ENCODE assay signal across 18 mouse cellular contexts in the genomic region with DNA sequence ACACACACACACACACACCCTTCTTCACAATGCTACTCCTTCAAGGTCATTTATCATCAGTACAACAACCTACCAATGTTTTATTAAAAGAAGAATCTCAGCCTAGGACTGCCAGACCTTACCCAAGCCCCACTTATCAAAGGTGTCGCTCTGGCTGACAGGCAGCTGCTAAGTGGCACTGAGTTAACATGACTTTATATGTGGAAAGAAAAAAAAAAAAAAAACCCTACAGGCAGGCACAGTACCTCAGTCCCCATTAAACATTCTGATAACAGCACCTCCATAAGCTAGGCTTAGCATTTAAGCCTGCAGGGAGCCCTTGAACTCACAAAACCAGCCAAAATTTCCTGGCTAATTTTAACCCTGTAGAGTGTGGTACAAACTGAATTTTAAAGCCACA. TPM values are rescaled to one million over a fixed set of nuclear protein-coding genes. Genes with fewer than 3 reads are reported as not detected.
DNase-seq lines count a peak whose midpoint lies in the region; ATAC-seq and TF ChIP-seq lines count a peak whose summit lies in the region.
"Had no signal": no experiment of that assay in that cellular context is flagged by ENCODE, and none has a peak within 500 bp of the region (broad histone marks: within the 10 kb centered on the region; RNA-seq: fewer than 3 reads in every experiment).

No protein-coding gene starts in this region.

- no peak for TF ChIP-seq CTCF in brain, embryonic 14.5 days (IDR thresholded peaks at IDR 0.05; ENCODE audit: borderline replicate concordance, extremely low read depth, insufficient read depth, insufficient read length)
- no peak for TF ChIP-seq CTCF in cortical plate, adult 2 months (IDR thresholded peaks at IDR 0.05; ENCODE audit: extremely low read depth, insufficient read depth, low read length)
- no peak for TF ChIP-seq CTCF in hindbrain, postnatal 0 days (IDR thresholded peaks at IDR 0.05; ENCODE audit: low read depth)

- H3K4me2 ChIP-seq in hindbrain, embryonic 13.5 days = peak overlapping the region; percentile 95
- H3K4me2 ChIP-seq in hindbrain, postnatal 0 days (ENCODE audit: low read depth, low read length) = peak overlapping the region; percentile 67
- H3K4me2 ChIP-seq: liver, embryonic 13.5 days had no signal

- no peak overlapping the region for H3K27ac ChIP-seq in hindbrain, embryonic 13.5 days
- H3K27ac ChIP-seq in hindbrain, embryonic 10.5 days = no peak overlapping the region
- H3K27ac ChIP-seq in cortical plate, adult 2 months (ENCODE audit: insufficient read depth, low read length) = no peak overlapping the region
- H3K27ac ChIP-seq in hindbrain, postnatal 0 days = no peak overlapping the region
- H3K27ac ChIP-seq: limb, embryonic 10.5 days; liver, embryonic 13.5 days had no signal

- H3K4me3 ChIP-seq in hindbrain, embryonic 13.5 days = peak overlapping the region; percentile 82
- no peak overlapping the region for H3K4me3 ChIP-seq in hindbrain, embryonic 10.5 days
- H3K4me3 ChIP-seq in cortical plate, adult 2 months (ENCODE audit: insufficient read depth, low read length) = peak overlapping the region; percentile 99
- H3K4me3 ChIP-seq in hindbrain, postnatal 0 days (ENCODE audit: low read length) = peak overlapping the region; percentile 69
- H3K4me3 ChIP-seq: limb, embryonic 10.5 days; liver, embryonic 13.5 days; megakaryocyte, embryonic 14.5 days had no signal

- 52% methylated on average over 1 of the region's 1 CpGs for WGBS in hindbrain, embryonic 13.5 days
- WGBS in hindbrain, embryonic 10.5 days = 56% methylated on average over 1 of the region's 1 CpGs
- WGBS in hindbrain, postnatal 0 days = 48% methylated on average over 1 of the region's 1 CpGs

- no peaks in the 10 kb centered on the region for H3K36me3 ChIP-seq in hindbrain, embryonic 13.5 days
- no peaks in the 10 kb centered on the region for H3K36me3 ChIP-seq in hindbrain, embryonic 10.5 days
- H3K36me3 ChIP-seq in hindbrain, postnatal 0 days (ENCODE audit: insufficient read depth, low read length) = no peaks in the 10 kb centered on the region
- H3K36me3 ChIP-seq: limb, embryonic 10.5 days; liver, embryonic 13.5 days had no signal

- TF ChIP-seq POLR2A in brain, embryonic 14.5 days (IDR thresholded peaks at IDR 0.05; ENCODE audit: borderline replicate concordance, extremely low read depth, insufficient read depth, insufficient read length, poor library complexity, severe bottlenecking) = no peak
- no peak for TF ChIP-seq POLR2A in cortical plate, adult 2 months (IDR thresholded peaks at IDR 0.05; ENCODE audit: extremely low read depth, insufficient read depth, low read length)

- peaks cover 35% of the 10 kb centered on the region for H3K4me1 ChIP-seq in hindbrain, embryonic 13.5 days (replicated peaks)
- H3K4me1 ChIP-seq in hindbrain, embryonic 10.5 days (replicated peaks) = peaks cover 27% of the 10 kb centered on the region
- H3K4me1 ChIP-seq in cortical plate, adult 2 months (ENCODE audit: control insufficient read depth, insufficient read depth, low read length) = peaks cover 2% of the 10 kb centered on the region
- H3K4me1 ChIP-seq in hindbrain, postnatal 0 days (ENCODE audit: insufficient read depth, low read length) = peaks cover 2% of the 10 kb centered on the region; the same call in 1 of the 2 replicates

- H3K9me3 ChIP-seq in hindbrain, embryonic 13.5 days = no peaks in the 10 kb centered on the region
- no peaks in the 10 kb centered on the region for H3K9me3 ChIP-seq in hindbrain, embryonic 10.5 days
- no peaks in the 10 kb centered on the region for H3K9me3 ChIP-seq in hindbrain, postnatal 0 days (ENCODE audit: low read length)
- H3K9me3 ChIP-seq: limb, embryonic 10.5 days; liver, embryonic 13.5 days; megakaryocyte, embryonic 14.5 days had no signal

- intact Hi-C loops in left cerebral cortex, postnatal 36 days (cut with DNase I) = no loop called here

- no peak for DNase-seq in hindbrain, embryonic 10.5 days (ENCODE audit: low spot score)
- DNase-seq in brain, embryonic 14.5 days (ENCODE audit: low read depth) = peak; percentile 19
- DNase-seq in hindbrain, postnatal 0 days (ENCODE audit: low spot score) = no peak
- DNase-seq in thymus, postnatal 0 days (ENCODE audit: low spot score) = no peak
- DNase-seq in left cerebral cortex, postnatal 36 days (ENCODE audit: low spot score in 2 of 2) = no peak
- DNase-seq: adrenal gland, postnatal 10 days; cerebellum, adult 9-10 months; embryo, embryonic 11 days; kidney, postnatal 14 days; liver, embryonic 13.5 days; thymus, postnatal 14 days had no signal

- H3K27me3 ChIP-seq in hindbrain, embryonic 13.5 days = peaks cover 26% of the 10 kb centered on the region
- peaks cover 52% of the 10 kb centered on the region for H3K27me3 ChIP-seq in hindbrain, embryonic 10.5 days (ENCODE audit: insufficient read depth, poor library complexity, severe bottlenecking)
- no peaks in the 10 kb centered on the region for H3K27me3 ChIP-seq in hindbrain, postnatal 0 days (ENCODE audit: insufficient read depth, low read length)

- H3K9ac ChIP-seq in hindbrain, embryonic 13.5 days = no peak overlapping the region
- H3K9ac ChIP-seq in hindbrain, postnatal 0 days (replicated peaks; ENCODE audit: low read length) = 0 out of 2 replicates have a peak overlapping the region, but pooled peaks have one; percentile 5
- H3K9ac ChIP-seq: liver, embryonic 13.5 days had no signal

- no peak for ATAC-seq in hindbrain, embryonic 13.5 days (ENCODE audit: low FRiP score)
- no peak for ATAC-seq in hindbrain, postnatal 0 days
- ATAC-seq: CD4-positive, CD25-positive, alpha-beta regulatory T cell, adult 4 months; intestine, postnatal 0 days; lung, postnatal 0 days had no signal

RNA-seq across cellular contexts. Expression of a gene that starts 2.4 kb away (rescaled TPM):
- 2.2 and 2.5 TPM in 2 replicates for polyA plus RNA-seq in hindbrain, embryonic 13.5 days (2015; fragmentation: Nextera tagmentation; extraction: Ambion mirVana)
- 0.43 and 0.50 TPM in 2 replicates for polyA plus RNA-seq in hindbrain, embryonic 10.5 days (2016; fragmentation: Nextera tagmentation; extraction: Ambion mirVana)
- polyA plus RNA-seq in brain, embryonic 14.5 days (2012; rRNA removed) = 6.1 and 12.7 TPM in 2 replicates
- 62.3 and 71.8 TPM in 2 replicates for polyA plus RNA-seq in cortical plate, adult 2 months (2012; rRNA removed)
- total RNA-seq in hindbrain, postnatal 0 days (2014; rRNA removed) = 22.3 and 29.8 TPM in 2 replicates
- polyA plus RNA-seq in hindbrain, postnatal 0 days (2015; fragmentation: Nextera tagmentation; extraction: Ambion mirVana) = 3.8 and 4.7 TPM in 2 replicates
- 0.21 and 0.68 TPM in 2 replicates for polyA plus RNA-seq in thymus, postnatal 0 days (2015; fragmentation: Nextera tagmentation; extraction: Ambion mirVana)
- total RNA-seq in left cerebral cortex, postnatal 36 days (2021) = 100 to 1,000 TPM; 158 to 215 TPM
